Mouse (Mus musculus) embryonic fibroblast, embryonic 13.5 days (primary cell): ENCODE data around the gene Tomm40.

Experiments used
- CTCF ChIP-seq: IDR thresholded peaks from 2 replicates; pipeline ENCODE4 v1.5.1; 2011; ENCODE audit warnings: mild to moderate bottlenecking, control low read depth, low read length, moderate library complexity, borderline replicate concordance; ENCODE audit not compliant: insufficient read depth
- POLR2A ChIP-seq: IDR thresholded peaks from 2 replicates; pipeline ENCODE4 v1.6.1; 2011; ENCODE audit warnings: low read depth, mild to moderate bottlenecking, control low read depth, low read length, moderate library complexity

- TF ChIP-seq CTCF (no peak), POLR2A (no peak)
Measured at GRCm38 (mm10) chr7:19718297-19718952, 3.2 kb upstream of the Tomm40 start.
